Mouse (Mus musculus) gastrocnemius, postnatal 25 days (tissue): ENCODE results near the gene Tmsb15b1. TPM values are rescaled to one million over a fixed set of nuclear protein-coding genes. Genes with fewer than 3 reads are reported as not detected.
"Not testable (repeated sequence)": the region's sequence is repeated elsewhere in the genome, so short reads cannot be mapped to it uniquely, and the experiment has no call there.

Experiments
- DNase-seq: peaks from one replicate; pipeline ENCODE4 v3.0.0; 2022
- long read RNA-seq, 2 experiments: library from polyadenylated mRNA; stranded (forward); transcript quantifications; one replicate each; pipeline ENCODE4 v2.0.0; 2021
- total RNA-seq, 2 experiments: library from RNA; stranded (reverse); gene quantifications; 1 replicate in 1 of 2; 2 replicates in 1 of 2; pipeline ENCODE4 v1.2.3; 2021

The Tmsb15b1 gene
- 1 to 10 TPM; 1.6 to 5.3 TPM for total RNA-seq
- long read RNA-seq, experiment 1, transcript Tmsb15b1-201 (3 exons, 439 nt) = major isoform, 7 of 10 reads
- long read RNA-seq, experiment 1, partial matches to known transcripts = 0 of 10 reads
- long read RNA-seq, experiment 1, other reads (novel, unspliced or antisense) = 3 of 10 reads
- long read RNA-seq, experiment 2, partial matches to known transcripts = 0 of 2 reads
- long read RNA-seq, experiment 2, other reads (novel, unspliced or antisense) = 1 of 2 reads

GRCm38 (mm10) chrX:136976424-136977084 lies at the start of gene Tmsb15b1, which contains the start of gene Tmsb15l:
Gene Tmsb15b1, minus strand, starts transcription at chrX:136976874.
Gene Tmsb15l, minus strand, starts transcription at chrX:136976869.
- DNase-seq = peak; percentile 12

- DNase-seq = no peak
These were observed 42.6 kb upstream of the Tmsb15b1 start for GRCm38 (mm10) chrX:137019310-137019709.

- DNase-seq = no peak
These were observed 41.0 kb upstream of the Tmsb15b1 start for GRCm38 (mm10) chrX:137017668-137018067.

- DNase-seq = no peak
These were observed 38.5 kb upstream of the Tmsb15b1 start for GRCm38 (mm10) chrX:137015099-137015709.

GRCm38 (mm10) chrX:136996256-136996655 lies 19.6 kb upstream of the Tmsb15b1 start:
- DNase-seq = no peak

GRCm38 (mm10) chrX:136993641-136994040 lies 17.0 kb upstream of the Tmsb15b1 start:
- DNase-seq = no peak

- DNase-seq = peak; percentile 7
These were observed 16.4 kb upstream of the Tmsb15b1 start, which contains the start of gene Zcchc18 for GRCm38 (mm10) chrX:136992978-136993547. Gene Zcchc18, plus strand, starts transcription at chrX:136993155.

- no peak for DNase-seq
These were observed 15.7 kb upstream of the Tmsb15b1 start for GRCm38 (mm10) chrX:136992191-136992965.

- no peak for DNase-seq
These were observed 14.6 kb upstream of the Tmsb15b1 start for GRCm38 (mm10) chrX:136991274-136991673.

GRCm38 (mm10) chrX:136986039-136986438 lies 9.4 kb upstream of the Tmsb15b1 start:
- no peak for DNase-seq

GRCm38 (mm10) chrX:136978616-136979015 lies 1.9 kb upstream of the Tmsb15b1 start:
- no peak for DNase-seq

GRCm38 (mm10) chrX:136975397-136975796 lies 1.3 kb downstream of the Tmsb15b1 start, which contains the start of gene Tmsb15b2:
Gene Tmsb15b2, minus strand, starts transcription at chrX:136975497.
- DNase-seq = not testable (repeated sequence)

GRCm38 (mm10) chrX:136959688-136960087 lies 17.0 kb downstream of the Tmsb15b1 start:
- DNase-seq = no peak

- DNase-seq = not testable (repeated sequence)
These were observed 18.4 kb downstream of the Tmsb15b1 start for GRCm38 (mm10) chrX:136958300-136958699.

- peak; percentile 26 for DNase-seq
These were observed 18.9 kb downstream of the Tmsb15b1 start for GRCm38 (mm10) chrX:136957583-136958279.

GRCm38 (mm10) chrX:136937985-136938384 lies 38.7 kb downstream of the Tmsb15b1 start:
- no peak for DNase-seq

- no peak for DNase-seq
These were observed 49.6 kb downstream of the Tmsb15b1 start, which contains the start of gene H2bfm for GRCm38 (mm10) chrX:136927031-136927430. Gene H2bfm, plus strand, starts transcription at chrX:136927325.

GRCm38 (mm10) chrX:136925863-136926262 lies 50.8 kb downstream of the Tmsb15b1 start:
- DNase-seq = no peak
